Mouse (Mus musculus): ENCODE measurements around the gene Upp2. TPM values are rescaled to one million over a fixed set of nuclear protein-coding genes. Genes with fewer than 3 reads are reported as not detected.

The Upp2 gene
- polyA plus RNA-seq, 1 experiment from 2014 or later: 7.0 TPM

GRCm38 (mm10) chr2:58790361-58790760 is 223.3 kb downstream of the Upp2 start:
- H3K27ac ChIP-seq (ENCODE audit: poor library complexity, severe bottlenecking): no peak overlapping the region
- 86% methylated on average over 4 of the region's 4 CpGs for WGBS
- no peaks in the 10 kb centered on the region for H3K27me3 ChIP-seq (replicated peaks)
- H3K9ac ChIP-seq: no peak overlapping the region
- no peak overlapping the region for H3K4me3 ChIP-seq
- no peaks in the 10 kb centered on the region for H3K9me3 ChIP-seq (replicated peaks)
- ATAC-seq (ENCODE audit: insufficient number of reproducible peaks, low FRiP score): no peak
- H3K36me3 ChIP-seq: no peaks in the 10 kb centered on the region
- H3K4me2 ChIP-seq: no peak overlapping the region
- H3K4me1 ChIP-seq (replicated peaks): peaks cover 15% of the 10 kb centered on the region; the same call in 1 of the 2 replicates

- Histone ChIP-seq H3K36me3 (no peaks in the 10 kb centered on the region), H3K4me3 (no peak overlapping the region), H3K27ac (ENCODE audit: poor library complexity, severe bottlenecking) (no peak overlapping the region), H3K4me2 (no peak overlapping the region), H3K9ac (no peak overlapping the region), H3K4me1 (replicated peaks) (peaks cover 8% of the 10 kb centered on the region; the same call in 1 of the 2 replicates), H3K9me3 (replicated peaks) (no peaks in the 10 kb centered on the region), H3K27me3 (replicated peaks) (no peaks in the 10 kb centered on the region)
- no peak for ATAC-seq (ENCODE audit: insufficient number of reproducible peaks, low FRiP score)
- 77% methylated on average over 15 of the region's 15 CpGs for WGBS
These were observed 227.4 kb downstream of the Upp2 start for GRCm38 (mm10) chr2:58794489-58794888.

- WGBS: 78% methylated on average over 5 of the region's 5 CpGs
- H3K4me2 ChIP-seq: no peak overlapping the region
- no peak overlapping the region for H3K27ac ChIP-seq (ENCODE audit: poor library complexity, severe bottlenecking)
- no peaks in the 10 kb centered on the region for H3K9me3 ChIP-seq (replicated peaks)
- no peak for ATAC-seq (ENCODE audit: insufficient number of reproducible peaks, low FRiP score)
- H3K36me3 ChIP-seq: no peaks in the 10 kb centered on the region
- no peak overlapping the region for H3K9ac ChIP-seq
- no peaks in the 10 kb centered on the region for H3K27me3 ChIP-seq (replicated peaks)
- no peak overlapping the region for H3K4me3 ChIP-seq
- peaks cover 8% of the 10 kb centered on the region; the same call in 1 of the 2 replicates for H3K4me1 ChIP-seq (replicated peaks)
These were observed 228.3 kb downstream of the Upp2 start for GRCm38 (mm10) chr2:58795432-58795831.

DNA sequence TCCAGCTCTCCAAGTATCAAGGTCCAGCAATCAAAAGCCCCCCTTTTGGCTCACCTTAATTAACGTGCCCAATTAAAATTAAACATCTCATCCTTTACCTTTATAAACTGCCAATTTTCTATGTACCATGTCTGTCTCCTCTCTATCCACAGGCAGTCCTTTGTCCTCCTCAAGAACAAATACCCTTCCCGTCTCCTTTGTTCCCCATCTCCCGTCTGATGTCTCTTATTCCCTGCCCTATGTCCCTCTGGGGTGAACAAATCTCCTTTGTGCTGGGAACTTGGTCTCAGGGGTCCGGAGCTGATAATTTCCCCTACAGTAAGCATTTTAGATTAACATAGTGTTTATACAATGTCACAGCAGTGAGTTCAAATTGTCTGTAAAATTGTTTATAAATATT is 230.4 kb downstream of the Upp2 start:
- no peaks in the 10 kb centered on the region for H3K9me3 ChIP-seq (replicated peaks)
- no peak overlapping the region for H3K4me3 ChIP-seq
- no peak overlapping the region for H3K9ac ChIP-seq
- H3K27me3 ChIP-seq (replicated peaks): no peaks in the 10 kb centered on the region
- no peaks in the 10 kb centered on the region for H3K36me3 ChIP-seq
- WGBS: 68% methylated on average over 4 of the region's 4 CpGs
- H3K4me2 ChIP-seq: no peak overlapping the region
- ATAC-seq (ENCODE audit: insufficient number of reproducible peaks, low FRiP score): no peak
- no peak overlapping the region for H3K27ac ChIP-seq (ENCODE audit: poor library complexity, severe bottlenecking)
- no peaks in the 10 kb centered on the region for H3K4me1 ChIP-seq (replicated peaks)

GRCm38 (mm10) chr2:58799126-58799525 is 232.0 kb downstream of the Upp2 start:
- no peak for ATAC-seq (ENCODE audit: insufficient number of reproducible peaks, low FRiP score)
- H3K27me3 ChIP-seq (replicated peaks): no peaks in the 10 kb centered on the region
- no peaks in the 10 kb centered on the region for H3K9me3 ChIP-seq (replicated peaks)
- no peak overlapping the region for H3K4me3 ChIP-seq
- H3K27ac ChIP-seq (ENCODE audit: poor library complexity, severe bottlenecking): no peak overlapping the region
- no peak overlapping the region for H3K4me2 ChIP-seq
- H3K36me3 ChIP-seq: no peaks in the 10 kb centered on the region
- H3K4me1 ChIP-seq (replicated peaks): no peaks in the 10 kb centered on the region
- 73% methylated on average over 9 of the region's 9 CpGs for WGBS
- no peak overlapping the region for H3K9ac ChIP-seq

DNA sequence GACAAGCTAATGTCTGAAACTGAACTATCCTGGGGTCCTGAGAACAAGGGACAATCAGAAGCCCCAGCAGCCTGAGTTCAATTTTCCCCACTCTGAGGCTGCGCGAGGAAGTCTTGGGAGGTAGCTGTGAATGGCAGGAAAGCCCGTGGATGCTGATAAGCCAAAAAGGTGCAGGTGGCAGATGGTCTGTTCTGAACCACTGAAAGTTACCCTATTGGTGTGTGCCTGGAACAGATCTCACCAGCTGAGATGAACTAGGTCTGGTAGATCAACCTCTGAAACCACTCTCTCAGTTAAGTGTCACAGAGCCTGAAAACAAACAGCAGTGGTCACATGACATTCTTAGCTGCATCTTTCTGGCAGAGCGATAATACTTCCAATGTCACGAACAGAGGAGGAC is 232.5 kb downstream of the Upp2 start:
- no peak overlapping the region for H3K27ac ChIP-seq (ENCODE audit: poor library complexity, severe bottlenecking)
- WGBS: 65% methylated on average over 5 of the region's 5 CpGs
- H3K9ac ChIP-seq: no peak overlapping the region
- H3K27me3 ChIP-seq (replicated peaks): no peaks in the 10 kb centered on the region
- H3K9me3 ChIP-seq (replicated peaks): no peaks in the 10 kb centered on the region
- no peaks in the 10 kb centered on the region for H3K4me1 ChIP-seq (replicated peaks)
- ATAC-seq (ENCODE audit: insufficient number of reproducible peaks, low FRiP score): no peak
- no peaks in the 10 kb centered on the region for H3K36me3 ChIP-seq
- no peak overlapping the region for H3K4me3 ChIP-seq
- no peak overlapping the region for H3K4me2 ChIP-seq

- no peak overlapping the region for H3K4me2 ChIP-seq
- no peaks in the 10 kb centered on the region for H3K36me3 ChIP-seq
- ATAC-seq (ENCODE audit: insufficient number of reproducible peaks, low FRiP score): no peak
- no peak overlapping the region for H3K27ac ChIP-seq (ENCODE audit: poor library complexity, severe bottlenecking)
- H3K9ac ChIP-seq: no peak overlapping the region
- WGBS: 58% methylated on average over 2 of the region's 2 CpGs
- no peak overlapping the region for H3K4me3 ChIP-seq
- H3K27me3 ChIP-seq (replicated peaks): no peaks in the 10 kb centered on the region
- H3K4me1 ChIP-seq (replicated peaks): no peaks in the 10 kb centered on the region
- no peaks in the 10 kb centered on the region for H3K9me3 ChIP-seq (replicated peaks)
These were observed 245.8 kb downstream of the Upp2 start for GRCm38 (mm10) chr2:58812941-58813340.

DNA sequence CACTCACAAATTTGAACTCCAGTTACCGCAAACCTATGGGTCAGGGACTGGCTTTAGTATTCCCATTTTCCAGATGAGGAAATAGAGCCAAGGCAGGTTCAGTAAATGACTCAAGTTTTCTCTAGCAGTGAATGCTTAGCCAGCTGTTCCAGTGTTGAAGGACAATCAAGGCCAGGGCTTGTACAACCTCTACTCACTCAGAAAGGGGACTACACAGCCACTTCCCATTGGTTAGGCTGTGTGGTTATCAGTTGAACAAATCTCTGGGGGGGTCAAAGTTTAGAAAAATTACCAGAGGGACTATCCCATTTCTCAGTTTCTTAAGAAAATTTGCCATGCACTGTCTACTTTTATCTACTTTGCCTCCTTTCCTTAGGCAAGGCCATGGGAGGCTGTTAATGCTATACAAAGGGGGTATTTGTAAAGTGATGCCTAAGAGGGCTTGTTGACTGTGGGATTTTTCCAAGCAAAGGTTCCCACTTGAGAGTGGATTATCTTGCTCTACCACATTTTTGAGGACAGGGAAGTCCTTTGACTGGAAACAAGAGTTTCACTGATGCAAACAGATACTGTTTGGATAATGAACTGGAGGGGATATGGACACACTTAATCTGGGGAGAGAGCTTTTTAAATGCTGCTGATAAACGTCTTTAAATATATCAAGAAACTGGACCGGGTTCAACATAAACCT is 262.0 kb downstream of the Upp2 start:
- no peaks in the 10 kb centered on the region for H3K9me3 ChIP-seq (replicated peaks)
- no peak overlapping the region for H3K9ac ChIP-seq
- H3K4me1 ChIP-seq (replicated peaks): peaks cover 16% of the 10 kb centered on the region
- no peak overlapping the region for H3K4me2 ChIP-seq
- no peaks in the 10 kb centered on the region for H3K36me3 ChIP-seq
- H3K27ac ChIP-seq (ENCODE audit: poor library complexity, severe bottlenecking): peak overlapping the region; percentile 59; the same call in 1 of the 2 replicates
- no peak overlapping the region for H3K4me3 ChIP-seq
- 57% methylated on average over 3 of the region's 3 CpGs for WGBS
- no peaks in the 10 kb centered on the region for H3K27me3 ChIP-seq (replicated peaks)
- no peak for ATAC-seq (ENCODE audit: insufficient number of reproducible peaks, low FRiP score)

- H3K4me2 ChIP-seq: no peak overlapping the region
- no peak for ATAC-seq (ENCODE audit: insufficient number of reproducible peaks, low FRiP score)
These were observed 263.1 kb downstream of the Upp2 start for GRCm38 (mm10) chr2:58829981-58830742.

GRCm38 (mm10) chr2:58832253-58832980 is 265.3 kb downstream of the Upp2 start:
- H3K36me3 ChIP-seq: no peaks in the 10 kb centered on the region
- WGBS: 86% methylated on average over 20 of the region's 20 CpGs
- no peak overlapping the region for H3K4me2 ChIP-seq

More at GRCm38 (mm10) chr2:58829981-58830742, 263.1 kb downstream of the Upp2 start:
- H3K9ac ChIP-seq: no peak overlapping the region
- no peak overlapping the region for H3K4me3 ChIP-seq
- no peaks in the 10 kb centered on the region for H3K9me3 ChIP-seq (replicated peaks)
- no peaks in the 10 kb centered on the region for H3K36me3 ChIP-seq
- H3K4me1 ChIP-seq (replicated peaks): peaks cover 16% of the 10 kb centered on the region
- WGBS: 58% methylated on average over 7 of the region's 7 CpGs
- H3K27ac ChIP-seq (ENCODE audit: poor library complexity, severe bottlenecking): no peak overlapping the region
- H3K27me3 ChIP-seq (replicated peaks): no peaks in the 10 kb centered on the region

GRCm38 (mm10) chr2:58841021-58841420 is 273.9 kb downstream of the Upp2 start:
- H3K9ac ChIP-seq: no peak overlapping the region
- 80% methylated on average over 3 of the region's 3 CpGs for WGBS

More at GRCm38 (mm10) chr2:58832253-58832980, 265.3 kb downstream of the Upp2 start:
- H3K9me3 ChIP-seq (replicated peaks): no peaks in the 10 kb centered on the region
- H3K27ac ChIP-seq (ENCODE audit: poor library complexity, severe bottlenecking): no peak overlapping the region
- peaks cover 16% of the 10 kb centered on the region for H3K4me1 ChIP-seq (replicated peaks)
- H3K4me3 ChIP-seq: no peak overlapping the region
- H3K9ac ChIP-seq: no peak overlapping the region
- ATAC-seq (ENCODE audit: insufficient number of reproducible peaks, low FRiP score): no peak
- no peaks in the 10 kb centered on the region for H3K27me3 ChIP-seq (replicated peaks)

More at GRCm38 (mm10) chr2:58841021-58841420, 273.9 kb downstream of the Upp2 start:
- Histone ChIP-seq H3K9me3 (replicated peaks) (no peaks in the 10 kb centered on the region), H3K4me3 (no peak overlapping the region), H3K27ac (ENCODE audit: poor library complexity, severe bottlenecking) (no peak overlapping the region), H3K4me2 (no peak overlapping the region), H3K36me3 (no peaks in the 10 kb centered on the region), H3K4me1 (replicated peaks) (no peaks in the 10 kb centered on the region), H3K27me3 (replicated peaks) (no peaks in the 10 kb centered on the region)
- no peak for ATAC-seq (ENCODE audit: insufficient number of reproducible peaks, low FRiP score)
